Mouse (Mus musculus) retina, embryonic 14.5 days (tissue): ENCODE results near the gene Gm3625.

Experiments used
- DNase-seq: peaks from one replicate; pipeline ENCODE4 v3.0.0-alpha.2; 2015; ENCODE audit warnings: low spot score

Gm3625 gene

GRCm38 (mm10) chr12:4592541-4593165, at the start of gene Gm3625, which contains the start of gene Itsn2:
Gm3625 (minus strand) TSS chr12:4592927.
Itsn2 (plus strand) TSS chr12:4592638.
- peak; percentile 79 for DNase-seq

GRCm38 (mm10) chr12:4640737-4641136, 48.0 kb upstream of the Gm3625 start:
- no peak for DNase-seq

- DNase-seq = no peak
These were observed 45.7 kb upstream of the Gm3625 start for GRCm38 (mm10) chr12:4638438-4638837.

GRCm38 (mm10) chr12:4632957-4633356, 40.2 kb upstream of the Gm3625 start:
- DNase-seq = no peak

GRCm38 (mm10) chr12:4624201-4624600, 31.5 kb upstream of the Gm3625 start:
- DNase-seq = no peak

- DNase-seq = no peak
These were observed 22.0 kb upstream of the Gm3625 start for GRCm38 (mm10) chr12:4614722-4615121.

GRCm38 (mm10) chr12:4606625-4607024, 13.9 kb upstream of the Gm3625 start:
- DNase-seq = no peak

- no peak for DNase-seq
These were observed 7.0 kb upstream of the Gm3625 start for GRCm38 (mm10) chr12:4599713-4600112.

- DNase-seq = no peak
These were observed 6.1 kb upstream of the Gm3625 start for GRCm38 (mm10) chr12:4598666-4599428.

- DNase-seq = no peak
These were observed 2.3 kb upstream of the Gm3625 start for GRCm38 (mm10) chr12:4595055-4595454.

GRCm38 (mm10) chr12:4593930-4594391, 1.2 kb upstream of the Gm3625 start:
- no peak for DNase-seq

GRCm38 (mm10) chr12:4593166-4593929, 621 bp upstream of the Gm3625 start:
- peak; percentile 46 for DNase-seq

GRCm38 (mm10) chr12:4592025-4592424, 702 bp downstream of the Gm3625 start:
- DNase-seq = no peak

- DNase-seq = no peak
These were observed 4.1 kb downstream of the Gm3625 start for GRCm38 (mm10) chr12:4588603-4589002.

- no peak for DNase-seq
These were observed 4.9 kb downstream of the Gm3625 start for GRCm38 (mm10) chr12:4587846-4588245.

GRCm38 (mm10) chr12:4582326-4582725, 10.4 kb downstream of the Gm3625 start:
- no peak for DNase-seq

- no peak for DNase-seq
These were observed 18.7 kb downstream of the Gm3625 start for GRCm38 (mm10) chr12:4574065-4574464.

GRCm38 (mm10) chr12:4571864-4572263, 20.9 kb downstream of the Gm3625 start:
- DNase-seq = peak; percentile 61

- DNase-seq = no peak
These were observed 34.0 kb downstream of the Gm3625 start for GRCm38 (mm10) chr12:4558475-4559279.

- DNase-seq = no peak
These were observed 34.7 kb downstream of the Gm3625 start for GRCm38 (mm10) chr12:4558013-4558412.

GRCm38 (mm10) chr12:4557436-4557835, 35.3 kb downstream of the Gm3625 start:
- no peak for DNase-seq

- no peak for DNase-seq
These were observed 35.8 kb downstream of the Gm3625 start for GRCm38 (mm10) chr12:4556891-4557290.
